Comparison of ENCODE assay signal across 7 mouse cellular contexts in genomic region chr7:119894818-119895544, GRCm38 (mm10). TPM values are rescaled to one million over a fixed set of nuclear protein-coding genes. Genes with fewer than 3 reads are reported as not detected.
A peak's percentile ranks its signal among the peaks of the same experiment; 100 is the strongest.
DNase-seq lines count a peak whose midpoint lies in the region; ATAC-seq and TF ChIP-seq lines count a peak whose summit lies in the region.

No protein-coding gene starts in this region.

- no peak for TF ChIP-seq CTCF in lung, embryonic 14.5 days (IDR thresholded peaks at IDR 0.05; ENCODE audit: low read depth)
- no peak for TF ChIP-seq CTCF in stomach, postnatal 0 days (IDR thresholded peaks at IDR 0.05; ENCODE audit: low read depth)

- DNase-seq in lung, embryonic 14.5 days, result no peak
- no peak for DNase-seq in lung, postnatal 4 days
- peak; percentile 22 for DNase-seq in NIH3T3 (ENCODE audit: low read depth)
- DNase-seq in embryonic facial prominence, embryonic 10.5 days (ENCODE audit: low spot score), result no peak
- DNase-seq in induced T-regulatory cell, adult 2 months (ENCODE audit: low read depth), result peak; percentile 55
- DNase-seq in stomach, postnatal 0 days (ENCODE audit: low spot score), result no peak

- H3K9ac ChIP-seq in lung, embryonic 14.5 days, result peak overlapping the region; percentile 83
- peak overlapping the region; percentile 74 for H3K9ac ChIP-seq in liver, embryonic 15.5 days
- H3K9ac ChIP-seq in stomach, postnatal 0 days (ENCODE audit: low read length), result peak overlapping the region; percentile 87

- H3K4me1 ChIP-seq in lung, embryonic 14.5 days (ENCODE audit: insufficient read depth), result no peaks in the 10 kb centered on the region
- H3K4me1 ChIP-seq in embryonic facial prominence, embryonic 10.5 days, result peaks cover 25% of the 10 kb centered on the region
- H3K4me1 ChIP-seq in liver, embryonic 15.5 days (replicated peaks), result peaks cover 42% of the 10 kb centered on the region
- 0 out of 2 replicates have a peak, but pooled peaks cover 4% of the 10 kb centered on the region for H3K4me1 ChIP-seq in stomach, postnatal 0 days (replicated peaks; ENCODE audit: control insufficient read depth, insufficient read depth)

- WGBS in lung, embryonic 14.5 days, result 0% methylated on average over 15 of the region's 15 CpGs
- under 1% methylated on average over 15 of the region's 15 CpGs for WGBS in embryonic facial prominence, embryonic 10.5 days
- under 1% methylated on average over 15 of the region's 15 CpGs for WGBS in liver, embryonic 15.5 days (ENCODE audit: insufficient replicate concordance)
- 2% methylated on average over 15 of the region's 15 CpGs for WGBS in stomach, postnatal 0 days

- peak overlapping the region; percentile 72 for H3K4me3 ChIP-seq in lung, embryonic 14.5 days (ENCODE audit: low read depth, low read length)
- H3K4me3 ChIP-seq in embryonic facial prominence, embryonic 10.5 days, result peak overlapping the region; percentile 66
- H3K4me3 ChIP-seq in liver, embryonic 15.5 days (replicated peaks), result peak overlapping the region; percentile 75
- H3K4me3 ChIP-seq in stomach, postnatal 0 days (ENCODE audit: low read depth, low read length), result peak overlapping the region; percentile 76

- H3K27me3 ChIP-seq in lung, embryonic 14.5 days (ENCODE audit: insufficient read depth, low read length), result no peaks in the 10 kb centered on the region
- no peaks in the 10 kb centered on the region for H3K27me3 ChIP-seq in embryonic facial prominence, embryonic 10.5 days (replicated peaks; ENCODE audit: low read depth, poor library complexity, severe bottlenecking)
- H3K27me3 ChIP-seq in liver, embryonic 15.5 days, result no peaks in the 10 kb centered on the region
- no peaks in the 10 kb centered on the region for H3K27me3 ChIP-seq in stomach, postnatal 0 days (ENCODE audit: control insufficient read depth, insufficient read depth, low read length)

- peak overlapping the region; percentile 83 for H3K4me2 ChIP-seq in lung, embryonic 14.5 days
- H3K4me2 ChIP-seq in liver, embryonic 15.5 days, result peak overlapping the region; percentile 92
- H3K4me2 ChIP-seq in stomach, postnatal 0 days (replicated peaks; ENCODE audit: low read depth), result peak overlapping the region; percentile 90

- peak overlapping the region; percentile 97; the same call in 1 of the 2 replicates for H3K27ac ChIP-seq in lung, embryonic 14.5 days (ENCODE audit: low read depth)
- peak overlapping the region; percentile 96 for H3K27ac ChIP-seq in embryonic facial prominence, embryonic 10.5 days (replicated peaks)
- no peak overlapping the region; the same call in 1 of the 2 replicates for H3K27ac ChIP-seq in liver, embryonic 15.5 days (replicated peaks)
- H3K27ac ChIP-seq in stomach, postnatal 0 days (replicated peaks), result peak overlapping the region; percentile 96

- TF ChIP-seq EP300 in stomach, postnatal 0 days (optimal IDR thresholded peaks at IDR 0.05), result no peak

- ATAC-seq in lung, embryonic 14.5 days (ENCODE audit: insufficient read depth), result peak; percentile 59
- peak; percentile 20; the same call in 1 of the 2 replicates for ATAC-seq in liver, embryonic 15.5 days (ENCODE audit: insufficient read depth)
- ATAC-seq in stomach, postnatal 0 days (ENCODE audit: low FRiP score, low TSS enrichment), result 0 out of 2 replicates have a peak, but pooled peaks have one; percentile 18

- no peaks in the 10 kb centered on the region for H3K36me3 ChIP-seq in lung, embryonic 14.5 days (ENCODE audit: insufficient read depth)
- no peaks in the 10 kb centered on the region for H3K36me3 ChIP-seq in embryonic facial prominence, embryonic 10.5 days (replicated peaks)
- H3K36me3 ChIP-seq in liver, embryonic 15.5 days (replicated peaks), result no peaks in the 10 kb centered on the region
- H3K36me3 ChIP-seq in stomach, postnatal 0 days (ENCODE audit: control insufficient read depth, insufficient read depth, low read length), result no peaks in the 10 kb centered on the region

- H3K9me3 ChIP-seq in lung, embryonic 14.5 days (ENCODE audit: low read depth, low read length), result no peaks in the 10 kb centered on the region
- H3K9me3 ChIP-seq in embryonic facial prominence, embryonic 10.5 days, result no peaks in the 10 kb centered on the region
- H3K9me3 ChIP-seq in liver, embryonic 15.5 days (replicated peaks), result no peaks in the 10 kb centered on the region
- H3K9me3 ChIP-seq in stomach, postnatal 0 days (ENCODE audit: control insufficient read depth, low read length), result no peaks in the 10 kb centered on the region

RNA-seq across cellular contexts. Expression of gene Lyrm1, which starts 0.7 kb away (rescaled TPM):
- polyA plus RNA-seq in lung, embryonic 14.5 days (2014; fragmentation: Nextera tagmentation; extraction: Ambion mirVana), result 5.5 and 6.2 TPM in 2 replicates
- 8.0 and 8.6 TPM in 2 replicates for polyA plus RNA-seq in embryonic facial prominence, embryonic 10.5 days (2016; fragmentation: Nextera tagmentation; extraction: Ambion mirVana)
- polyA plus RNA-seq in liver, embryonic 15.5 days (2015; fragmentation: Nextera tagmentation; extraction: Ambion mirVana), result 2.4 and 3.0 TPM in 2 replicates
- polyA plus RNA-seq in stomach, postnatal 0 days (2015; fragmentation: Nextera tagmentation; extraction: Ambion mirVana), result 10.7 and 11.2 TPM in 2 replicates

RNA-seq across cellular contexts. Expression of gene Dcun1d3, which starts 1.1 kb away (rescaled TPM):
- 7.3 and 7.8 TPM in 2 replicates for polyA plus RNA-seq in lung, embryonic 14.5 days (2014; fragmentation: Nextera tagmentation; extraction: Ambion mirVana)
- polyA plus RNA-seq in embryonic facial prominence, embryonic 10.5 days (2016; fragmentation: Nextera tagmentation; extraction: Ambion mirVana), result 12.3 and 14.1 TPM in 2 replicates
- polyA plus RNA-seq in liver, embryonic 15.5 days (2015; fragmentation: Nextera tagmentation; extraction: Ambion mirVana), result 1.6 and 2.1 TPM in 2 replicates
- 11.5 and 12.1 TPM in 2 replicates for polyA plus RNA-seq in stomach, postnatal 0 days (2015; fragmentation: Nextera tagmentation; extraction: Ambion mirVana)

Comparison
In these comparisons a context has a peak if more than half of its experiments do, and no peak if none do; other contexts are left out.
1. DNase-seq: peak in NIH3T3 (single experiment) and induced T-regulatory cell, adult 2 months (single experiment); none in lung, embryonic 14.5 days (single experiment), lung, postnatal 4 days (0 of 2), embryonic facial prominence, embryonic 10.5 days (single experiment) and stomach, postnatal 0 days (single experiment).
2. Peak in every context shown above with its lines, with median percentiles within 50 percentile points of each other: ATAC-seq, H3K4me2 ChIP-seq, H3K4me3 ChIP-seq and H3K9ac ChIP-seq.